Mouse (Mus musculus) midbrain, embryonic 15.5 days (tissue): Measurements from ENCODE around the gene Evi5. TPM values are rescaled to one million over a fixed set of nuclear protein-coding genes. Genes with fewer than 3 reads are reported as not detected.

Source experiments
- ATAC-seq: fragments of 200-750 bp; cut with Nextera tagmentation; replicated peaks from 2 replicates; pipeline ENCODE4 v1.8.0; 2017; ENCODE audit warnings: moderate TSS enrichment
- H3K27ac ChIP-seq: fragments of 300-500 bp; sonication (generic); 2 replicates; pipeline ENCODE4 v1.5.1; 2015; ENCODE audit warnings: mild to moderate bottlenecking, inconsistent platforms
- H3K27me3 ChIP-seq: fragments of 300-500 bp; sonication (generic); replicated peaks from 2 replicates; pipeline ENCODE4 v1.6.1; 2015; ENCODE audit warnings: inconsistent platforms
- H3K36me3 ChIP-seq: fragments of 300-500 bp; sonication (generic); replicated peaks from 2 replicates; pipeline ENCODE4 v1.6.1; 2015; ENCODE audit warnings: inconsistent platforms
- H3K4me1 ChIP-seq: fragments of 300-500 bp; sonication (generic); 2 replicates; pipeline ENCODE4 v1.6.1; 2015; ENCODE audit warnings: inconsistent platforms
- H3K4me2 ChIP-seq: fragments of 300-500 bp; sonication (generic); 2 replicates; pipeline ENCODE4 v1.6.1; 2015; ENCODE audit warnings: inconsistent platforms, mild to moderate bottlenecking, moderate library complexity
- H3K4me3 ChIP-seq: fragments of 300-500 bp; sonication (generic); 2 replicates; pipeline ENCODE4 v1.5.1; 2015; ENCODE audit warnings: mild to moderate bottlenecking, inconsistent platforms
- H3K9ac ChIP-seq: fragments of 300-500 bp; sonication (generic); 2 replicates; pipeline ENCODE4 v1.6.1; 2015; ENCODE audit warnings: mild to moderate bottlenecking, inconsistent platforms
- H3K9me3 ChIP-seq: fragments of 300-500 bp; sonication (generic); 2 replicates; pipeline ENCODE4 v1.6.1; 2016; ENCODE audit warnings: inconsistent platforms
- WGBS: fragments of 180-500 bp; shearing (Covaris S2); methylation state at CpG from one replicate; pipeline ENCODE4 v1.1.7; 2015; ENCODE audit warnings: mixed read lengths; 5-methylcytosine and 5-hydroxymethylcytosine counted together
- polyA plus RNA-seq: library from polyadenylated mRNA; unstranded; fragments of >200 nt; fragmentation: Nextera tagmentation; extraction: Ambion mirVana; gene quantifications from 2 replicates; pipeline ENCODE4 v1.2.1, GENCODE M21; 2015

The Evi5 gene
- polyA plus RNA-seq, 1 experiment from 2014 or later = 48.5 TPM

DNA sequence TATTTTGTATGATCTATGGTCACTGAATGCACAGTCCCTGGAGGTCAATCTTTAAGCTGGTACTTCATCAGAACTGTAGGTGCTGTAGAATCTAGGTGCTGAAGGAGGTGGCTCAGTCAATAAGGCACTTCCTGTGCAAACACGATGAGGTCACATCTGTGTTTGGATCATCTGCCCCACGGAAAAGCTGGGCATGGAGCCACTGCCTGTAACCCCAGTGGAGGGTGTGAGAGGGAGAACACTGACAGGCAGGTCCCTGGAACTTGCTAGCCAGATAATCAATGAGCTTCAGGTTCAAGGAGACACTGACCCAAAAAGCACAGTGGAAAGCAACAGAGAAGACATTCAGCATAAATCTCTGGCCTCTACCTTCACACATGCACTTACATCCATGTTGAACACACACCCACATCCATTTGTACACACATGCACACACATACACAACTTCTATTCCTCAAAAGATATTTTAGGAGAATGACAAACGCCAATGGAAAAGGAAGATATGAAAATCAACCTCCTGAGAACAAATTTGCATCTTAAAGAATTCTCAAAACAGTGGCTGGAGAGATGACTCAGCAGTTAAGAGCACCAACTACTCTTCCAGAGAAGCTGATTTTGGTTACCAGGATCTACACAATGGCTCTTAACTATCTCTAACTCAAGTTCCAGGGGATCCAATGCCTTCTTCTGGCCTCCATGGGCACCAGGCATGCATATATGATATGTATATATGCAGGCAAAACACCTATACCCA is 35.8 kb downstream of the Evi5 start:
- H3K36me3 ChIP-seq = 0 out of 2 replicates have a peak, but pooled peaks cover 5% of the 10 kb centered on the region
- ATAC-seq = no peak
- WGBS = 68% methylated on average over 3 of the region's 3 CpGs
- no peak overlapping the region for H3K4me2 ChIP-seq
- no peaks in the 10 kb centered on the region for H3K27me3 ChIP-seq
- no peaks in the 10 kb centered on the region for H3K4me1 ChIP-seq
- H3K9ac ChIP-seq = no peak overlapping the region
- H3K4me3 ChIP-seq = no peak overlapping the region
- H3K27ac ChIP-seq = no peak overlapping the region
- H3K9me3 ChIP-seq = no peaks in the 10 kb centered on the region

DNA sequence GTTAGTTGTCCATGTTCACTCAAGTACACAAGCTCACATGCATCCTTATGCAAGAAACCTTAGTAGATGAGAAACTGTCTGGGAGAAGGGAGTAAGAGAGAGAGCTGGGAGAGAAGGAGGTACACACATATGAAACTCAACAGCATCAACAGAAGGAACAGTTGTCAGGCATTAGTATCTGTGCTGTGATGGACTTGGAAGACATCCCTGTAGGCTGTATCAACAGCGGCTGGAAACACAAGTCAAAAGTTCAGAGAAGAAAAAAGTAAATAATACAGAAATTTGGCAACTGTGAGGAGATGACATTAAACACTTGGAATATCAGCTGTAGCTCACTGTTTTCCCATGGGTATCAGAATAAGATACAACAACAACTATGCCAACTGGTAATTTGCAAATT is 40.6 kb downstream of the Evi5 start:
- Histone ChIP-seq H3K36me3 (peaks cover 6% of the 10 kb centered on the region; the same call in 1 of the 2 replicates), H3K9me3 (0 out of 2 replicates have a peak, but pooled peaks cover 2% of the 10 kb centered on the region), H3K9ac (no peak overlapping the region), H3K27ac (no peak overlapping the region), H3K4me1 (no peaks in the 10 kb centered on the region), H3K27me3 (no peaks in the 10 kb centered on the region), H3K4me2 (no peak overlapping the region), H3K4me3 (no peak overlapping the region)
- 93% methylated on average over 1 of the region's 1 CpGs for WGBS
- ATAC-seq = no peak

DNA sequence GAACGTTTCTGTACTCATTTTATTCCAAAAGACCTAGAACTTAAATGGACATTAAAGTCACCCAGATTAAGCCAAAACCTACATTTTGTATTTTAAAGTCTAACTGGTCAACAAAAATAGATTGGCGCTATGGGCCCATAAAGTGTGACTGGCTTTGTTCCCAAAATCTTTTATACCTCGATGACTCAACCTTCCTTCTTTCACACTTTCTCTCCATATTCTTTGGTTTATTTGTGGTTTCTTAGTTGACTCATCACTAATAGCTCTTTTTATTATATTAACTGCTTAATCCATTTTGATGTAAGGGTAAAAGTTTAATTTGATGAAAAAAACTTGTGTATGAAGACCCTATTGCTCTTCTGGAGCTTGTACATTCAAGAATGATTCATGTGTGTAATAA is 43.6 kb downstream of the Evi5 start:
- no peak overlapping the region for H3K4me2 ChIP-seq
- H3K9ac ChIP-seq = no peak overlapping the region
- ATAC-seq = no peak
- H3K4me1 ChIP-seq = no peaks in the 10 kb centered on the region
- WGBS = 91% methylated on average over 3 of the region's 3 CpGs
- H3K36me3 ChIP-seq = peaks cover 6% of the 10 kb centered on the region; the same call in 1 of the 2 replicates
- no peak overlapping the region for H3K4me3 ChIP-seq
- no peak overlapping the region for H3K27ac ChIP-seq
- no peaks in the 10 kb centered on the region for H3K27me3 ChIP-seq
- H3K9me3 ChIP-seq = 0 out of 2 replicates have a peak, but pooled peaks cover 2% of the 10 kb centered on the region

DNA sequence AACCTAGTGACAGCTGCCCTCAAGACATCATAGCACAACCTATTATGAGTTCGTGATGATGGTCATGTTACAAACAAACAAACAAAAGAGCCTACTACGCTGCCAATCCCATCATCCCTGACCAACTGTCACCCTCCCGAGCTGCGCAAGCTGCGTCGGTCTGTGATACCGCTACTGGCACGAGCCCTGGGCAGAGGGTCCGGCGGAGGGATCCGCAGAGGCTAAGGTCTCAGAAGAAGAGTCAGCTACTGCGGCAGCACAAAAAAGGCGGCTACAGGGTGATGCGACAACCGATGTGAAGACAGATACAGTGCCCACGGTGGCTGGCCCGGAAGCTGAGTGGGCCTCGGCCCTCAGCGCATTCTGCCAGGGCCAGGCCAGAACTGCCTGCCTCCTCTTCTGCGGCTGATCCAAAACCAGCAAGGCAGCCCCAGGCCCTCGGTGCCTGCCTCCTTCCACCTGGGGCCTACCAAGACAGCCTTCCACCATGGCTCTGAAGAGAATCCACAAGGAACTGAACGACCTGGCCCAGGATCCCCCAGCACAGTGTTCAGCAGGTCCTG is 44.8 kb downstream of the Evi5 start, which contains the start of gene Ube2d2b:
Ube2d2b (plus strand) TSS at position 102 of the 563 bp plus-strand sequence.
- no peak within 1 kb of the TSS for H3K9ac ChIP-seq
- H3K4me3 ChIP-seq = no peak within 1 kb of the TSS
- WGBS = 97% methylated on average over 22 of the region's 22 CpGs
- H3K4me1 ChIP-seq = no peaks in the 10 kb centered on the region
- no peak within 1 kb of the TSS for H3K4me2 ChIP-seq
- H3K36me3 ChIP-seq = peaks cover 6% of the 10 kb centered on the region; the same call in 1 of the 2 replicates
- H3K9me3 ChIP-seq = 0 out of 2 replicates have a peak, but pooled peaks cover 2% of the 10 kb centered on the region
- H3K27me3 ChIP-seq = no peaks in the 10 kb centered on the region
- ATAC-seq = no peak
- H3K27ac ChIP-seq = no peak within 1 kb of the TSS

DNA sequence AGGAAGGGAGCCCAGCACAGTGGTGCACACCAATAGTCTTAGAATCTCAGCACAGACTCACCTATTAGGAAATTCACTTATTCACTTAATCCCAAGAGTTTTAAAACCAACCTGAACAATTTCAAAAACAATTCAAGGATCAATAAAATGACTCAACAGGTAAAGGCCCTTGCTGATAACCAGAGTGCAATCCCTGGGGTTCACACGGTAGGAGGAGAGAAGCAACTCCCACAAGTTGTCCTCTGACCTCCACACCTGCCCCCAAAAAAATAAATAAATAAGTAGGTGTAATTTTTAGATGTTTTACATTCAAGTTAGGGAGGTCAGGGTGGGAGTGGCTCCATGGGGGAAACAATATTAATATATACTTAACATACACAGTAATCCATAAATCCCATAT is 52.4 kb downstream of the Evi5 start:
- ATAC-seq = no peak
- H3K27ac ChIP-seq = no peak overlapping the region
- H3K36me3 ChIP-seq = no peaks in the 10 kb centered on the region
- no peaks in the 10 kb centered on the region for H3K27me3 ChIP-seq
- no peaks in the 10 kb centered on the region for H3K9me3 ChIP-seq
- H3K4me2 ChIP-seq = no peak overlapping the region
- H3K9ac ChIP-seq = no peak overlapping the region
- no peaks in the 10 kb centered on the region for H3K4me1 ChIP-seq
- H3K4me3 ChIP-seq = no peak overlapping the region
- 91% methylated on average over 1 of the region's 1 CpGs for WGBS

DNA sequence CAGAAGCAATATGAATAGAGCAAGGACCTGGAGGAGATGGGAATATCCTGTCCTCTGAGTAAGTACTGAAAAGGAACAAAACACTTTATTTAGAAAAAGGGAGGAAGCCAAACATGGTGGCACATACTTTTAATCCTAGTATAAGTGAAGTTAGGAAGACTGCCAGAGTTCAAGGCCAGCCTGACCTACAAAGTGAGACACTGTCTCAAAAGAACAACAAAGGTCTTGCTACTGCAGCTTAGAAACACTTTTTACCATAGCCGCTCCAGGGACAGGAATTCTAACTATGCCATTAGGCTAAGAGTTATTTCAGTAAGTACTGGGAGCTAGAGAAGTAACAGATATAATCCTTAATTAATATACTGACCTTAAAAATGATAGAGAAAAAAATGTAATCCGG is 60.3 kb downstream of the Evi5 start:
- no peak overlapping the region for H3K4me3 ChIP-seq
- 89% methylated on average over 2 of the region's 2 CpGs for WGBS
- no peak for ATAC-seq
- H3K4me2 ChIP-seq = no peak overlapping the region
- H3K27me3 ChIP-seq = no peaks in the 10 kb centered on the region
- H3K9me3 ChIP-seq = no peaks in the 10 kb centered on the region
- H3K9ac ChIP-seq = no peak overlapping the region
- H3K36me3 ChIP-seq = 0 out of 2 replicates have a peak, but pooled peaks cover 4% of the 10 kb centered on the region
- no peaks in the 10 kb centered on the region for H3K4me1 ChIP-seq
- no peak overlapping the region for H3K27ac ChIP-seq

DNA sequence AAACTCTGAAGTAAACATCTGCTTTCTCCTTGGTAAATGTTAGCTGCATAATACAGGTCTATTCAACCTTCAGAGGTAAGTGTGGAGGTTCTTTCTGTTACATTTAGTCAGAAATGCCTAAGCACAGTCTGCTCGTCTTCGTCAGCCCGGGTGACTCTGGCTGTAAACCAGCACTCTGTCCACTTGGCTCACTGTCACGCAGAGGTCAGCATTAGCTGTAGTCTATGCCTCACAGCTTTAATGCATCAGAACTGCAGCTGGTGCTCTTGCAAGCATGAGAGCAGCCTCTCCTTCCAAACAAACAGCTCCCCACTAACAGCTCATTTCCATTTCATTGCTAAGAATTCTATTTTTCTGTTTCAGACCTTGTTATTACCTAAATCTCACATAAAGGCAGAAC is 67.4 kb downstream of the Evi5 start:
- no peaks in the 10 kb centered on the region for H3K27me3 ChIP-seq
- 82% methylated on average over 4 of the region's 4 CpGs for WGBS
- no peak overlapping the region for H3K9ac ChIP-seq
- no peak for ATAC-seq
- H3K27ac ChIP-seq = no peak overlapping the region
- H3K9me3 ChIP-seq = no peaks in the 10 kb centered on the region
- no peak overlapping the region for H3K4me2 ChIP-seq
- H3K4me3 ChIP-seq = no peak overlapping the region
- no peaks in the 10 kb centered on the region for H3K4me1 ChIP-seq
- H3K36me3 ChIP-seq = no peaks in the 10 kb centered on the region

DNA sequence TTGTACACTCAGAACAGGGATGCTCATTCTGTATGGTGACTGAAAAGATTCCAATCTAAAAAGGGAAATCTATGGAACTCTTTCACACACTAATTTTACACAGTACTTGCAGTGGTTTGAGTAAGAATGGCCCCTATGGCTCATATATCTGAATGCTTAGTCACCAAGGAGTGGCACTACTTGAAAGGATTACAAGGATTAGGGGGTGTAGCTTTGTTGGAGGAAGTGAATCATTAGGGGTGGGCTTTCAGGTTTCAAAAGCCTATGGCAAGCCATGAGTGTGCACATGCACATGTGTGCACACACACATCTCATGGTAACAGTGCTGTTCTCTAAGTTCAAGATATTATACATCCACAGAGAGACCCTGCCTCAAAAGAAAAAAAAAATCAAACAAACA is 72.3 kb downstream of the Evi5 start:
- Histone ChIP-seq H3K27ac (no peak overlapping the region), H3K9ac (no peak overlapping the region), H3K9me3 (no peaks in the 10 kb centered on the region), H3K27me3 (no peaks in the 10 kb centered on the region), H3K36me3 (no peaks in the 10 kb centered on the region), H3K4me1 (no peaks in the 10 kb centered on the region), H3K4me2 (no peak overlapping the region), H3K4me3 (no peak overlapping the region)
- no peak for ATAC-seq

DNA sequence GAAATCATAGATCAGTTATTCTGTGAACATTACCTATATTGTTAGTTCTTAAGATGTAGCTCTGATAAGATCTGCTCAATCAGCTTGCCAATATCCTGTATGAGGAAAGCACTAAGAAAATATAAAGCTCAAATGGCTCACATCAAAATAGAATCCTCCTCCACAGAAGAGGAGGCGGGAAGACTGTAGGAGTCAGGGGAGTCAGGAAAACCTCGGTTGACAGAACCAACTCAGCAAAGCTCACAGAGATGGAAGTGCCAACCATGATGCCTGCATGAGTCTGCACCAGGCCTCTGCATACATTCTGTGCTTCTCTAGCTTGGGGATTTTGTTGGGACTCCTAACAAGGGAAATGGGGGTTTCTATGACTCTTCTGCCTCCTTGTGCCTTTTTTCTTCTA is 73.7 kb downstream of the Evi5 start:
- H3K27me3 ChIP-seq = no peaks in the 10 kb centered on the region
- no peaks in the 10 kb centered on the region for H3K9me3 ChIP-seq
- H3K4me3 ChIP-seq = no peak overlapping the region
- H3K27ac ChIP-seq = no peak overlapping the region
- H3K4me2 ChIP-seq = no peak overlapping the region
- no peak overlapping the region for H3K9ac ChIP-seq
- no peaks in the 10 kb centered on the region for H3K36me3 ChIP-seq
- 89% methylated on average over 2 of the region's 2 CpGs for WGBS
- no peaks in the 10 kb centered on the region for H3K4me1 ChIP-seq
- no peak for ATAC-seq

DNA sequence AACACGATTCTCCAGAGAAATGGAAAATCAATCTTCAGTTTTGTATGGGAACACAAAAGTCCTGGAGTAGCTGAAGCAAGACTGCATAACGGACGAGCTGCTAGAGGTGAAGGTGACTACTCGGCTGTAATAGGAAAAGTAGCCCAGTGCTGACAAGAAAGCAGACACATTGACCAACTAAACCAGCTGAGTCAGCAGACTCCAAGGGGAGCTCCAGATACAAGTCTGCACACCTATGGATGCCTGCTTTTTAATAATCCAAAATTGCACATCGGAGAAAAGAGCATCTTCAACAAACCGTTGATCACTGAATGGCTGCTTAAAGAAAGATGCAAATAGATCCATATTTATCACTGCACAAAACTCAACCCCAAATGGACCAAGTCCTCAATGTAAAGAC is 76.6 kb downstream of the Evi5 start:
- Histone ChIP-seq H3K4me2 (no peak overlapping the region), H3K4me3 (no peak overlapping the region), H3K9ac (no peak overlapping the region), H3K4me1 (no peaks in the 10 kb centered on the region), H3K36me3 (no peaks in the 10 kb centered on the region), H3K27ac (no peak overlapping the region), H3K27me3 (no peaks in the 10 kb centered on the region), H3K9me3 (no peaks in the 10 kb centered on the region)
- WGBS = 95% methylated on average over 6 of the region's 6 CpGs
- no peak for ATAC-seq

DNA sequence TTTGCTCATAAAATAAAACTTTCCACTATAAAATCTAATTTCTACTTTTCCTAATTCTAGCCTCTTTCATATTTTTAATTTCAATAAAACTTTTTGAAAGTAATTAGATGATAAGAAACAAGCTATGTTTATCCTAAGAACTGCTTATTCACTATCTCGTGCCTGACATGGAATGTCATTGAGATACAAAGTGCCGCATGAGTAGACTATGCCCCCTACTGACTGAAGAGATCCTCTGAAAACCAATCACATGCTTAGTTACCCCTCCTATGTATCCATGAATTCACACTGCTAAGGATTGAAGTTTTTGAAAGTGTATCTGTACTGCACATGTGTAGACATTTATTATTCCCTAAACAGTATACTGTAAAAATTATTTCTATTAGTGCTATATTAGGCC is 81.0 kb downstream of the Evi5 start:
- Histone ChIP-seq H3K27ac (no peak overlapping the region), H3K4me2 (no peak overlapping the region), H3K4me1 (no peaks in the 10 kb centered on the region), H3K9ac (no peak overlapping the region), H3K27me3 (no peaks in the 10 kb centered on the region), H3K9me3 (no peaks in the 10 kb centered on the region), H3K36me3 (no peaks in the 10 kb centered on the region), H3K4me3 (no peak overlapping the region)
- 29% methylated on average over 2 of the region's 2 CpGs for WGBS
- ATAC-seq = no peak

DNA sequence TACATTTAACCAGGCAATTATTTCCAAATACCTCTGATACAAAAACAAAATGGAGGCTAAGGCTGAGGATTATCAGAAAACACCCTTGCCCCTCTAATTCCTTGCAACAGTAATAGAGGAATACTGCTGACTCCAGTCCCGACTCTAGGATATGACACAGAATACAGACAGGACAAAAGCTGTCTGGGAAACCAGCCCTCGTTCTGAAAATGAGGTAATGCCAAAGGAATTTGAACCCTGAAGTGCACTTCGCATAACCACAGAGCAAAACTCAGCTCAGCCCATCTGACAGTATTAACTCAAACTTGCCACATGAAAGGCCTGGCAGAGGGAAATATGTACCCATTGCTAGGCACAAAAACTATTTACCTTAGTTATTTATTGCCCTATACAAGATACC is 81.6 kb downstream of the Evi5 start:
- H3K9ac ChIP-seq = no peak overlapping the region
- no peaks in the 10 kb centered on the region for H3K27me3 ChIP-seq
- no peaks in the 10 kb centered on the region for H3K9me3 ChIP-seq
- WGBS = 28% methylated on average over 3 of the region's 3 CpGs
- H3K4me3 ChIP-seq = no peak overlapping the region
- no peak for ATAC-seq
- no peaks in the 10 kb centered on the region for H3K36me3 ChIP-seq
- H3K4me2 ChIP-seq = no peak overlapping the region
- no peak overlapping the region for H3K27ac ChIP-seq
- H3K4me1 ChIP-seq = no peaks in the 10 kb centered on the region

DNA sequence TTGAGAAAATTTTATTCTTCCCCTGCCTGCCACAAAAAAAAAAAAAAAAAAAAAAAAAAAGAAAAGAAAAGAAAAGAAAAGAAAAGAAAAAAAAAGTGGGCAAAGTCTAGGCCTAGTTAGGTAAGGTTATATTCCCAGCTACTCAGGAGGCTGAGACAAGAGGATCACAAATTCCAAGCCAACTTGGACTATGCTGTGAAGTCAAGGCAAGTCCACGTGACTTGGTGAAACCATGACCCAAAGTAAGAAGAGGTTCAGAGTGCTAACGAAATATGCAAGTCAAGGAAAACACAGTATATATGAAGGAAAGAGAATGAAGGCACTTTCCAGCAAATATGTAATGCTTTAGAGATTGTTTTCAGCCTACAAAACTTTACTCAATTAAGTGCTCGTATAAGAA is 82.4 kb downstream of the Evi5 start:
- Histone ChIP-seq H3K4me3 (no peak overlapping the region), H3K27me3 (no peaks in the 10 kb centered on the region), H3K4me1 (no peaks in the 10 kb centered on the region), H3K4me2 (no peak overlapping the region), H3K27ac (no peak overlapping the region), H3K36me3 (no peaks in the 10 kb centered on the region), H3K9ac (no peak overlapping the region), H3K9me3 (no peaks in the 10 kb centered on the region)
- no peak for ATAC-seq
- WGBS = 94% methylated on average over 3 of the region's 3 CpGs
